Mouse (Mus musculus): ENCODE measurements around the gene Gm28269. TPM values are rescaled to one million over a fixed set of nuclear protein-coding genes. Genes with fewer than 3 reads are reported as not detected.

Gene Gm28269
- polyA plus RNA-seq (2015; fragmentation: Nextera tagmentation; extraction: Ambion mirVana), result not detected in 2 replicates

DNA sequence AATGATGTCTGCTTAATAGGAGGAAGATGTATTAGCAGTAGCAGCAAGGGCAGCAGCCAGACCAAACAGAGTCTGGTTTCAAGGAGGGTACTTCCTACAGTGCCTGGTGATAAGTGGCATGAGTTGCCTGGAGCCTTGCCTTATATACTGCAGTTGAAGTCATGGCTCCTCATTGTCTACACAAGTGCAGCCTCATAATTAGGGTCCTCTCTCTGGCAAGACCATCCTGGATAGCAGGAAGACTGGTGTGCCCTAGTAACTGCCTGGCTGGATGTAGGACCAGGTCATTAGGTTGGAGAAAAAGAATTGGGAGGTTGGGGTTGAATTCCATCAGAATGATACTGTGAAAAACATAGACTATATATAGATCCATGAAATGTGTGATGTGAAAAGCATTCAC is at the start of gene Gm28269:
Gene Gm28269 (minus strand): TSS at position 101 of the 400 bp plus-strand sequence.
- Histone ChIP-seq H3K4me2 (ENCODE audit: low read length) (no peak within 1 kb of the TSS), H3K4me1 (ENCODE audit: control insufficient read depth, insufficient read depth, low read depth, low read length) (no peaks in the 10 kb centered on the region), H3K27ac (ENCODE audit: low read depth, low read length) (no peak within 1 kb of the TSS), H3K9me3 (ENCODE audit: control insufficient read depth, low read length) (no peaks in the 10 kb centered on the region), H3K9ac (ENCODE audit: low read depth, low read length) (no peak within 1 kb of the TSS), H3K36me3 (ENCODE audit: control insufficient read depth, insufficient read depth, low read length) (no peaks in the 10 kb centered on the region), H3K4me3 (ENCODE audit: low read length) (no peak within 1 kb of the TSS), H3K27me3 (replicated peaks; ENCODE audit: control insufficient read depth, insufficient read depth, low read length) (no peaks in the 10 kb centered on the region)
- no peak for ATAC-seq

DNA sequence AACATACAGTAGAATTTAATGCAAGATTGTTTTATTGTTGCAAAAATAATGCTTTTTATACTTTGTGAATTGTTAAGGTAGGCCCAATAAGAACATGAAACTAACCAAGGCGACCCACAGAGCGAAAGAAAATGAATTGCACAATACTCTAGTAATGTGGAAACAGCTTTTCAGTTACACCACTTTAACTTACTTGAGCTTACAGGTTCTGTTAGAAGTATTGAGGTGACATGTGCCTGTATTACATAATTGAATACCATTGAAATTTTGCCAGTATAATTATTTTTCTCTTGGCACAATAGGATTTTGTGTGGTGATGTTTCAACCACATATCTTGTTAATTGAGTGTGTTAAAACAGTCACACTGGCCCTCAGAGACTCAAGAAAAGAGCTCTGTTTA is 28.0 kb downstream of the Gm28269 start:
- Histone ChIP-seq H3K27ac (ENCODE audit: low read depth, low read length) (no peak overlapping the region), H3K9me3 (ENCODE audit: control insufficient read depth, low read length) (no peaks in the 10 kb centered on the region), H3K9ac (ENCODE audit: low read depth, low read length) (no peak overlapping the region), H3K4me1 (ENCODE audit: control insufficient read depth, insufficient read depth, low read depth, low read length) (no peaks in the 10 kb centered on the region), H3K36me3 (ENCODE audit: control insufficient read depth, insufficient read depth, low read length) (no peaks in the 10 kb centered on the region), H3K27me3 (replicated peaks; ENCODE audit: control insufficient read depth, insufficient read depth, low read length) (no peaks in the 10 kb centered on the region), H3K4me2 (ENCODE audit: low read length) (no peak overlapping the region), H3K4me3 (ENCODE audit: low read length) (no peak overlapping the region)
- 96% methylated on average over 2 of the region's 2 CpGs for WGBS
- ATAC-seq, result no peak

GRCm38 (mm10) chrX:21715293-21715692 is 29.6 kb downstream of the Gm28269 start:
- no peaks in the 10 kb centered on the region for H3K4me1 ChIP-seq (ENCODE audit: control insufficient read depth, insufficient read depth, low read depth, low read length)
- no peak overlapping the region for H3K9ac ChIP-seq (ENCODE audit: low read depth, low read length)
- ATAC-seq, result no peak
- H3K4me2 ChIP-seq (ENCODE audit: low read length), result no peak overlapping the region
- H3K9me3 ChIP-seq (ENCODE audit: control insufficient read depth, low read length), result no peaks in the 10 kb centered on the region
- H3K27ac ChIP-seq (ENCODE audit: low read depth, low read length), result no peak overlapping the region
- 59% methylated on average over 5 of the region's 5 CpGs for WGBS
- H3K4me3 ChIP-seq (ENCODE audit: low read length), result no peak overlapping the region
- no peaks in the 10 kb centered on the region for H3K27me3 ChIP-seq (replicated peaks; ENCODE audit: control insufficient read depth, insufficient read depth, low read length)
- no peaks in the 10 kb centered on the region for H3K36me3 ChIP-seq (ENCODE audit: control insufficient read depth, insufficient read depth, low read length)

GRCm38 (mm10) chrX:21714829-21715228 is 30.1 kb downstream of the Gm28269 start, which contains the start of gene Slc6a14:
Gene Slc6a14, plus strand, starts transcription at chrX:21714896.
- H3K4me3 ChIP-seq (ENCODE audit: low read length), result no peak within 1 kb of the TSS
- no peak within 1 kb of the TSS for H3K4me2 ChIP-seq (ENCODE audit: low read length)
- H3K36me3 ChIP-seq (ENCODE audit: control insufficient read depth, insufficient read depth, low read length), result no peaks in the 10 kb centered on the region
- WGBS, result 74% methylated on average over 7 of the region's 7 CpGs
- H3K27ac ChIP-seq (ENCODE audit: low read depth, low read length), result no peak within 1 kb of the TSS
- no peaks in the 10 kb centered on the region for H3K4me1 ChIP-seq (ENCODE audit: control insufficient read depth, insufficient read depth, low read depth, low read length)
- ATAC-seq, result no peak
- no peak within 1 kb of the TSS for H3K9ac ChIP-seq (ENCODE audit: low read depth, low read length)
- no peaks in the 10 kb centered on the region for H3K27me3 ChIP-seq (replicated peaks; ENCODE audit: control insufficient read depth, insufficient read depth, low read length)
- H3K9me3 ChIP-seq (ENCODE audit: control insufficient read depth, low read length), result no peaks in the 10 kb centered on the region

DNA sequence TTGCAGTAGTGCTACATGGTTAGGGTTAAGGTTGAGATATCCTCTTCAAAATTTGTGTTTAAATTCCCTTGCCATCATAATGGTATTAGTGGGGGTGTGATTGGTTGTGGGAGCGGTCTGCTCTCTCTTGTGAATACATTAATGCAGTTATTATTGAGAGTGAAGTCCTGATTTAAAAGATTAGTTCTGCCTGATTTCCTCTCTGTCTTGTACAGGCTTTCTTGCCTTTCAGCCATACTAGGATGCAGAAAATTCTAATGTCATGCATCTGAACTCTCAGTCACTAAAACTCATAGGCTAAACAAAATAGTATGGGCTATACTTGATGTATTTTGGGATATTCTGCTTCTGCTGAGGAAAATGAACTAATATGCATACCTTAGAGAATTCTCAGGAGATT is 40.4 kb downstream of the Gm28269 start:
- Histone ChIP-seq H3K27ac (ENCODE audit: low read depth, low read length) (no peak overlapping the region), H3K9ac (ENCODE audit: low read depth, low read length) (no peak overlapping the region), H3K36me3 (ENCODE audit: control insufficient read depth, insufficient read depth, low read length) (no peaks in the 10 kb centered on the region), H3K4me3 (ENCODE audit: low read length) (no peak overlapping the region), H3K27me3 (replicated peaks; ENCODE audit: control insufficient read depth, insufficient read depth, low read length) (no peaks in the 10 kb centered on the region), H3K4me2 (ENCODE audit: low read length) (no peak overlapping the region), H3K4me1 (ENCODE audit: control insufficient read depth, insufficient read depth, low read depth, low read length) (no peaks in the 10 kb centered on the region), H3K9me3 (ENCODE audit: control insufficient read depth, low read length) (no peaks in the 10 kb centered on the region)
- ATAC-seq, result no peak
- 48% methylated on average over 1 of the region's 1 CpGs for WGBS

- no peak for ATAC-seq
- no peak overlapping the region for H3K27ac ChIP-seq (ENCODE audit: low read depth, low read length)
- 83% methylated on average over 4 of the region's 4 CpGs for WGBS
- H3K4me1 ChIP-seq (ENCODE audit: control insufficient read depth, insufficient read depth, low read depth, low read length), result no peaks in the 10 kb centered on the region
- H3K27me3 ChIP-seq (replicated peaks; ENCODE audit: control insufficient read depth, insufficient read depth, low read length), result no peaks in the 10 kb centered on the region
- no peaks in the 10 kb centered on the region for H3K36me3 ChIP-seq (ENCODE audit: control insufficient read depth, insufficient read depth, low read length)
- no peaks in the 10 kb centered on the region for H3K9me3 ChIP-seq (ENCODE audit: control insufficient read depth, low read length)
- no peak overlapping the region for H3K4me2 ChIP-seq (ENCODE audit: low read length)
- no peak overlapping the region for H3K4me3 ChIP-seq (ENCODE audit: low read length)
- no peak overlapping the region for H3K9ac ChIP-seq (ENCODE audit: low read depth, low read length)
Observed at GRCm38 (mm10) chrX:21701646-21702045, 43.3 kb downstream of the Gm28269 start.

DNA sequence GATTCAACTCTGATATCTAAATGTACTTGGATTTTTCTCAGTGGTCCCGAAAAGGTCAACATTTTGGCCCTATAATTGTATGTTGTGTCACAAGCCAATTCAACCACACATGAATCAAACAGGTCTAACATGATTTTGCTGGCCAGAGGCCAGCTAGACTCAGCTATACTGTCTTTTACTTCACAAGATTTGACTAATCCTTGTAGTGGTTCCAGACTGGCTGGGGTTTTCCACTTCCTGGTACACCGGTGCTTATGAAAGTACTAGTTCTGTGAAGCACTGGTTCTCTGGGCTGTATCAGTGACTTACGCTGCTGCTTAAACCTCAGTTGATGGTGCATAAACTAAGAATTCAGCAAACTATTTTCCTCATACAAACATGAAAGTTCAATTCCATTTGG is 49.2 kb downstream of the Gm28269 start:
- no peaks in the 10 kb centered on the region for H3K36me3 ChIP-seq (ENCODE audit: control insufficient read depth, insufficient read depth, low read length)
- no peak overlapping the region for H3K27ac ChIP-seq (ENCODE audit: low read depth, low read length)
- ATAC-seq, result no peak
- 95% methylated on average over 3 of the region's 3 CpGs for WGBS
- H3K4me1 ChIP-seq (ENCODE audit: control insufficient read depth, insufficient read depth, low read depth, low read length), result no peaks in the 10 kb centered on the region
- H3K4me3 ChIP-seq (ENCODE audit: low read length), result no peak overlapping the region
- H3K9ac ChIP-seq (ENCODE audit: low read depth, low read length), result no peak overlapping the region
- no peaks in the 10 kb centered on the region for H3K9me3 ChIP-seq (ENCODE audit: control insufficient read depth, low read length)
- H3K27me3 ChIP-seq (replicated peaks; ENCODE audit: control insufficient read depth, insufficient read depth, low read length), result no peaks in the 10 kb centered on the region
- H3K4me2 ChIP-seq (ENCODE audit: low read length), result no peak overlapping the region

- no peak overlapping the region for H3K27ac ChIP-seq (ENCODE audit: low read depth, low read length)
- H3K9ac ChIP-seq (ENCODE audit: low read depth, low read length), result no peak overlapping the region
- ATAC-seq, result no peak
- no peak overlapping the region for H3K4me2 ChIP-seq (ENCODE audit: low read length)
- no peak overlapping the region for H3K4me3 ChIP-seq (ENCODE audit: low read length)
- H3K27me3 ChIP-seq (replicated peaks; ENCODE audit: control insufficient read depth, insufficient read depth, low read length), result no peaks in the 10 kb centered on the region
- no peaks in the 10 kb centered on the region for H3K36me3 ChIP-seq (ENCODE audit: control insufficient read depth, insufficient read depth, low read length)
- WGBS, result 81% methylated on average over 6 of the region's 6 CpGs
- H3K9me3 ChIP-seq (ENCODE audit: control insufficient read depth, low read length), result no peaks in the 10 kb centered on the region
- no peaks in the 10 kb centered on the region for H3K4me1 ChIP-seq (ENCODE audit: control insufficient read depth, insufficient read depth, low read depth, low read length)
Observed at GRCm38 (mm10) chrX:21695220-21695619, 49.7 kb downstream of the Gm28269 start.
